Mouse (Mus musculus) G1E (cell line): ENCODE results near the gene Lmf2. TPM values are rescaled to one million over a fixed set of nuclear protein-coding genes. Genes with fewer than 3 reads are reported as not detected.

Experiments used
- ATAC-seq: 2 replicates; pipeline ENCODE4 v1.8.0; 2016; ENCODE audit warnings: mild to moderate bottlenecking; ENCODE audit not compliant: insufficient number of reproducible peaks, poor library complexity, low FRiP score, severe bottlenecking; ENCODE audit errors: extremely low read depth
- DNase-seq: peaks from one replicate; pipeline ENCODE4 v3.0.0; 2012; ENCODE audit warnings: low spot score
- H3K27me3 ChIP-seq: 2 replicates; pipeline ENCODE4 v1.6.1; 2012; ENCODE audit warnings: mild to moderate bottlenecking, low read length, inconsistent platforms; ENCODE audit not compliant: insufficient read depth
- H3K36me3 ChIP-seq: replicated peaks from 2 replicates; pipeline ENCODE3; 2012; ENCODE audit warnings: mild to moderate bottlenecking, inconsistent platforms
- H3K4me1 ChIP-seq: 2 replicates; pipeline ENCODE4 v1.6.1; 2012; ENCODE audit warnings: low read depth, low read length, inconsistent platforms, mixed read lengths; ENCODE audit not compliant: insufficient read depth
- H3K4me3 ChIP-seq: 2 replicates; pipeline ENCODE4 v1.5.1; 2012; ENCODE audit warnings: low read depth, mild to moderate bottlenecking, inconsistent platforms, low read length, moderate library complexity, mixed read lengths
- H3K9me3 ChIP-seq: replicated peaks from 2 replicates; pipeline ENCODE4 v1.6.1; 2012; ENCODE audit warnings: inconsistent platforms
- CTCF ChIP-seq: IDR thresholded peaks from 2 replicates; pipeline ENCODE4 v1.5.1; 2012; ENCODE audit warnings: low read depth, low read length, inconsistent platforms, mixed read lengths
- GATA1 ChIP-seq: IDR thresholded peaks from 2 replicates; pipeline ENCODE4 v1.6.1; 2012; ENCODE audit warnings: borderline replicate concordance, low read length, inconsistent platforms, mixed read lengths
- GATA2 ChIP-seq: IDR thresholded peaks from 2 replicates; pipeline ENCODE4 v1.6.1; 2012; ENCODE audit warnings: low read depth, low read length, inconsistent platforms, borderline replicate concordance
- POLR2AphosphoS5 ChIP-seq: IDR thresholded peaks from 2 replicates; pipeline ENCODE4 v1.6.1; 2012; ENCODE audit warnings: low read depth, low read length, inconsistent platforms; ENCODE audit not compliant: insufficient replicate concordance
- TAL1 ChIP-seq: conservative IDR thresholded peaks from 2 replicates; pipeline ENCODE4 v1.6.1; 2012; ENCODE audit warnings: low read depth, low read length, inconsistent platforms, mixed read lengths
- polyA plus RNA-seq: library from polyadenylated mRNA; stranded (reverse); fragments of >175 nt; gene quantifications from 2 replicates; pipeline ENCODE4 v1.2.3, GENCODE M21; 2012
- total RNA-seq, 2 experiments: library from RNA; stranded (forward) in 1 of 2; stranded (reverse) in 1 of 2; fragments of 200-1000 nt in 1 of 2; fragments of >200 nt in 1 of 2; fragmentation: Nextera tagmentation in 1 of 2; gene quantifications; 2 replicates each; pipeline ENCODE4 v1.2.3; 2014 to 2017

The Lmf2 gene
- total and polyA plus RNA-seq, 3 experiments: 13.7 to 125 (median 42.7) TPM

GRCm38 (mm10) chr15:89373762-89374248 is 18.3 kb upstream of the Lmf2 start, which contains the start of gene Sco2:
Sco2 (minus strand) TSS chr15:89373846.
- peaks cover 54% of the 10 kb centered on the region for H3K36me3 ChIP-seq
- H3K4me1 ChIP-seq: peaks cover 57% of the 10 kb centered on the region
- peak; percentile 86 for DNase-seq
- H3K27me3 ChIP-seq: peaks cover 1% of the 10 kb centered on the region; the same call in 1 of the 2 replicates
- TF ChIP-seq GATA2: no peak
- 0 out of 2 replicates have a peak, but pooled peaks have one; percentile 77 for TF ChIP-seq POLR2AphosphoS5
- TF ChIP-seq TAL1: no peak
- TF ChIP-seq CTCF: peak; percentile 72; the same call in 1 of the 2 replicates
- no peak for TF ChIP-seq GATA1
- ATAC-seq: peak; percentile 65
- peak within 1 kb of the TSS; percentile 86 for H3K4me3 ChIP-seq
- peaks cover 16% of the 10 kb centered on the region for H3K9me3 ChIP-seq

GRCm38 (mm10) chr15:89373027-89373761 is 17.7 kb upstream of the Lmf2 start:
- Histone ChIP-seq H3K4me3 (peak overlapping the region; percentile 86), H3K27me3 (no peaks in the 10 kb centered on the region; the same call in 1 of the 2 replicates), H3K9me3 (peaks cover 10% of the 10 kb centered on the region), H3K4me1 (peaks cover 57% of the 10 kb centered on the region), H3K36me3 (peaks cover 60% of the 10 kb centered on the region)
- no peak; the same call in 1 of the 2 replicates for TF ChIP-seq POLR2AphosphoS5
- TF ChIP-seq GATA1: no peak
- no peak for TF ChIP-seq TAL1
- TF ChIP-seq GATA2: no peak
- TF ChIP-seq CTCF: peak; percentile 30; the same call in 1 of the 2 replicates
- DNase-seq (peak; percentile 89), ATAC-seq (peak; percentile 75)

GRCm38 (mm10) chr15:89372536-89372935 is 17.1 kb upstream of the Lmf2 start:
- H3K27me3 ChIP-seq: no peaks in the 10 kb centered on the region
- H3K36me3 ChIP-seq: peaks cover 67% of the 10 kb centered on the region
- ATAC-seq (no peak), DNase-seq (no peak)
- peak overlapping the region; percentile 86 for H3K4me3 ChIP-seq
- peaks cover 3% of the 10 kb centered on the region; the same call in 1 of the 2 replicates for H3K9me3 ChIP-seq
- H3K4me1 ChIP-seq: peaks cover 57% of the 10 kb centered on the region
- TF ChIP-seq TAL1 (no peak), GATA1 (no peak), CTCF (no peak), GATA2 (no peak), POLR2AphosphoS5 (no peak)

GRCm38 (mm10) chr15:89372068-89372467 is 16.6 kb upstream of the Lmf2 start:
- peaks cover 72% of the 10 kb centered on the region for H3K36me3 ChIP-seq
- H3K4me1 ChIP-seq: peaks cover 57% of the 10 kb centered on the region
- peak overlapping the region; percentile 86; the same call in 1 of the 2 replicates for H3K4me3 ChIP-seq
- DNase-seq (no peak), ATAC-seq (no peak)
- H3K27me3 ChIP-seq: no peaks in the 10 kb centered on the region
- H3K9me3 ChIP-seq: no peaks in the 10 kb centered on the region
- no peak for TF ChIP-seq CTCF
- TF ChIP-seq GATA2: no peak
- no peak for TF ChIP-seq GATA1
- no peak for TF ChIP-seq POLR2AphosphoS5
- TF ChIP-seq TAL1: no peak

GRCm38 (mm10) chr15:89365141-89365551 is 9.7 kb upstream of the Lmf2 start:
- no peak for ATAC-seq
- H3K4me1 ChIP-seq: peaks cover 10% of the 10 kb centered on the region
- DNase-seq: no peak
- peaks cover 100% of the 10 kb centered on the region for H3K36me3 ChIP-seq
- TF ChIP-seq GATA1 (no peak), GATA2 (no peak), POLR2AphosphoS5 (no peak), CTCF (no peak), TAL1 (no peak)
- H3K27me3 ChIP-seq: no peaks in the 10 kb centered on the region
- H3K4me3 ChIP-seq: no peak overlapping the region
- no peaks in the 10 kb centered on the region for H3K9me3 ChIP-seq

GRCm38 (mm10) chr15:89363051-89363450 is 7.6 kb upstream of the Lmf2 start:
- no peak for ATAC-seq
- DNase-seq: no peak

More at GRCm38 (mm10) chr15:89363051-89363450, 7.6 kb upstream of the Lmf2 start:
- peaks cover 16% of the 10 kb centered on the region for H3K4me1 ChIP-seq
- no peaks in the 10 kb centered on the region for H3K9me3 ChIP-seq
- H3K4me3 ChIP-seq: no peak overlapping the region
- H3K27me3 ChIP-seq: no peaks in the 10 kb centered on the region
- TF ChIP-seq CTCF (no peak), GATA1 (no peak), GATA2 (no peak), TAL1 (no peak)
- peaks cover 99% of the 10 kb centered on the region for H3K36me3 ChIP-seq
